8 mouse cellular contexts compared by ENCODE assay signal in the genomic region with DNA sequence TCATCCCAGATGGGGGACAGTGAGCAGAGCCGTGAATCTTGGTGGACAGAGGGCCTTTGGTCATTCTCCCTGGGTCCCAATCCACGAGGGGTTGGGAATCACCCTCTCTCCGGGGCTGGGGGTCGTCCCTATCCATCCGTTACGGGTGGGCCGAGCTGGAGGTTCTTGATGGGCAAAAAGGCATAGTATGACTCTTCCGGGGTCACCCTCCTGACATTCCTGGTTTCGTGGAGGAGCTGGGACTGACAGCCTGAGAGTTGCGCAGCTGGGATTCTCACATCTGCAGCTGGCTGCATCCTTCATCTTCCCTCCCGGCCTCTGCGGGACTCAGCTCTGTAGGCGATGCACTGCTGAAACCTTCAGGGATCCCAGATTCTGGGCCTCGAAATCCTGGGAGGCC. TPM values are rescaled to one million over a fixed set of nuclear protein-coding genes. Genes with fewer than 3 reads are reported as not detected.
DNase-seq lines count a peak whose midpoint lies in the region; ATAC-seq and TF ChIP-seq lines count a peak whose summit lies in the region.

No protein-coding gene starts in this region.

- peaks cover 16% of the 10 kb centered on the region for H3K9me3 ChIP-seq in hindbrain, embryonic 12.5 days (replicated peaks)
- H3K9me3 ChIP-seq in liver, embryonic 14.5 days (ENCODE audit: control insufficient read depth, low read length), result no peaks in the 10 kb centered on the region

- under 1% methylated on average over 14 of the region's 14 CpGs for WGBS in hindbrain, embryonic 12.5 days
- 13% methylated on average over 14 of the region's 14 CpGs for WGBS in liver, embryonic 14.5 days (ENCODE audit: insufficient replicate concordance)

- H3K36me3 ChIP-seq in testis, adult 2 months (ENCODE audit: control insufficient read depth, insufficient read depth, low read length), result no peaks in the 10 kb centered on the region
- 0 out of 2 replicates have a peak, but pooled peaks cover 6% of the 10 kb centered on the region for H3K36me3 ChIP-seq in hindbrain, embryonic 12.5 days
- no peaks in the 10 kb centered on the region for H3K36me3 ChIP-seq in liver, embryonic 14.5 days (replicated peaks; ENCODE audit: control insufficient read depth, insufficient read depth, low read depth)

- H3K27me3 ChIP-seq in testis, adult 2 months (ENCODE audit: control insufficient read depth, insufficient read depth, low read length), result no peaks in the 10 kb centered on the region
- peaks cover 9% of the 10 kb centered on the region; the same call in 1 of the 2 replicates for H3K27me3 ChIP-seq in hindbrain, embryonic 12.5 days
- peaks cover 14% of the 10 kb centered on the region for H3K27me3 ChIP-seq in liver, embryonic 14.5 days (ENCODE audit: control insufficient read depth, insufficient read depth, low read length)

- peak; percentile 14 to 35 for DNase-seq in cerebellum, adult 18-20 months
- no peak for DNase-seq in cerebellum, adult 9-10 months
- DNase-seq in testis, postnatal 14 days (ENCODE audit: low spot score), result no peak
- DNase-seq in liver, embryonic 14.5 days (ENCODE audit: low read depth in 3 of 3, low spot score in 3 of 3), result no peak
- peak; percentile 47 for DNase-seq in retina, postnatal 1 day
- DNase-seq in ovary, postnatal 14 days (ENCODE audit: low spot score), result no peak

- H3K4me3 ChIP-seq in testis, adult 2 months (ENCODE audit: control insufficient read depth, low read depth, low read length), result peak overlapping the region; percentile 83
- peak overlapping the region; percentile 68 for H3K4me3 ChIP-seq in hindbrain, embryonic 12.5 days
- peak overlapping the region; percentile 58 to 67 for H3K4me3 ChIP-seq in liver, embryonic 14.5 days (ENCODE audit: insufficient read depth in 1 of 2, low read depth in 2 of 2, low read length in 2 of 2)

- 0 out of 2 replicates have a peak overlapping the region, but pooled peaks have one; percentile 1 for H3K27ac ChIP-seq in testis, adult 2 months (ENCODE audit: control insufficient read depth, insufficient read depth, low read depth, low read length)
- no peak overlapping the region for H3K27ac ChIP-seq in hindbrain, embryonic 12.5 days
- H3K27ac ChIP-seq in liver, embryonic 14.5 days, result no peak overlapping the region

- peak overlapping the region; percentile 87 for H3K9ac ChIP-seq in hindbrain, embryonic 12.5 days
- peak overlapping the region; percentile 58 for H3K9ac ChIP-seq in liver, embryonic 14.5 days (replicated peaks)

- ATAC-seq in hindbrain, embryonic 12.5 days (ENCODE audit: low FRiP score), result no peak; the same call in 1 of the 2 replicates
- ATAC-seq in liver, embryonic 14.5 days (ENCODE audit: insufficient read depth), result no peak

- peak overlapping the region; percentile 96 for H3K4me2 ChIP-seq in hindbrain, embryonic 12.5 days (replicated peaks)
- peak overlapping the region; percentile 98 for H3K4me2 ChIP-seq in liver, embryonic 14.5 days (ENCODE audit: low read depth)

- no peak for TF ChIP-seq EP300 in liver, embryonic 14.5 days (IDR thresholded peaks at IDR 0.05; ENCODE audit: low read depth)

- peaks cover 10% of the 10 kb centered on the region for H3K4me1 ChIP-seq in testis, adult 2 months (ENCODE audit: control insufficient read depth, insufficient read depth, low read length)
- peaks cover 11% of the 10 kb centered on the region for H3K4me1 ChIP-seq in hindbrain, embryonic 12.5 days
- H3K4me1 ChIP-seq in liver, embryonic 14.5 days (replicated peaks; ENCODE audit: control insufficient read depth in 2 of 2, insufficient read depth in 2 of 2, low read length in 1 of 2), result peaks cover 5 to 13% of the 10 kb centered on the region in 2 experiments; a peak in 3 of 4 replicates

- TF ChIP-seq POLR2A in testis, adult 2 months (IDR thresholded peaks at IDR 0.05; ENCODE audit: control insufficient read depth, low read depth, low read length), result no peak

- no peak for TF ChIP-seq CTCF in testis, adult 2 months (IDR thresholded peaks at IDR 0.05; ENCODE audit: control insufficient read depth, insufficient read depth, insufficient replicate concordance, low read depth, low read length)
- no peak for TF ChIP-seq CTCF in liver, embryonic 14.5 days (IDR thresholded peaks at IDR 0.05; ENCODE audit: low read depth)

RNA-seq across cellular contexts. Expression of gene Habp4, which starts 1.0 kb away (rescaled TPM):
- 186 and 204 TPM in 2 replicates for polyA plus RNA-seq in testis, adult 2 months (2012; rRNA removed)
- 38.0 TPM in 2 replicates for polyA plus RNA-seq in hindbrain, embryonic 12.5 days (2016; fragmentation: Nextera tagmentation; extraction: Ambion mirVana)
- polyA plus RNA-seq in liver, embryonic 14.5 days (2012; rRNA removed), result 6.4 and 10.3 TPM in 2 replicates
- 7.7 and 9.7 TPM in 2 replicates for polyA plus RNA-seq in liver, embryonic 14.5 days (2014; fragmentation: Nextera tagmentation; extraction: Ambion mirVana)

RNA-seq across cellular contexts. Expression of gene Zfp367, which starts 9.6 kb away (rescaled TPM):
- polyA plus RNA-seq in testis, adult 2 months (2012; rRNA removed), result 27.3 and 29.3 TPM in 2 replicates
- polyA plus RNA-seq in hindbrain, embryonic 12.5 days (2016; fragmentation: Nextera tagmentation; extraction: Ambion mirVana), result 13.8 and 14.0 TPM in 2 replicates
- 11.7 and 15.2 TPM in 2 replicates for polyA plus RNA-seq in liver, embryonic 14.5 days (2012; rRNA removed)
- 23.5 and 26.5 TPM in 2 replicates for polyA plus RNA-seq in liver, embryonic 14.5 days (2014; fragmentation: Nextera tagmentation; extraction: Ambion mirVana)

RNA-seq across cellular contexts. Expression of gene Slc35d2, which starts 33.5 kb away (rescaled TPM):
- polyA plus RNA-seq in testis, adult 2 months (2012; rRNA removed), result 0.79 and 1.1 TPM in 2 replicates
- 4.7 and 5.9 TPM in 2 replicates for polyA plus RNA-seq in hindbrain, embryonic 12.5 days (2016; fragmentation: Nextera tagmentation; extraction: Ambion mirVana)
- polyA plus RNA-seq in liver, embryonic 14.5 days (2012; rRNA removed), result 3.3 and 3.7 TPM in 2 replicates
- 6.7 and 7.2 TPM in 2 replicates for polyA plus RNA-seq in liver, embryonic 14.5 days (2014; fragmentation: Nextera tagmentation; extraction: Ambion mirVana)

Comparison
In these comparisons a context has a peak if more than half of its experiments do, and no peak if none do; other contexts are left out.
1. DNase-seq: peak in cerebellum, adult 18-20 months (2 of 2) and retina, postnatal 1 day (single experiment); none in cerebellum, adult 9-10 months (single experiment), testis, postnatal 14 days (single experiment), liver, embryonic 14.5 days (0 of 3) and ovary, postnatal 14 days (single experiment).
2. Peak in every context shown above with its lines, with median percentiles within 50 percentile points of each other: H3K4me3 ChIP-seq.